Mouse (Mus musculus) liver, embryonic 14.5 days (tissue): ENCODE measurements around the gene Traf3ip2.

ENCODE experiments used
- CTCF ChIP-seq: IDR thresholded peaks from 2 replicates; pipeline ENCODE4 v1.5.1; 2016; ENCODE audit warnings: antibody characterized with exemption, low read depth, control low read depth
- EP300 ChIP-seq: IDR thresholded peaks from 2 replicates; pipeline ENCODE4 v1.6.1; 2016; ENCODE audit warnings: antibody characterized with exemption, low read depth

GRCm38 (mm10) chr10:39672547-39673051, 59.9 kb downstream of the Traf3ip2 start:
- TF ChIP-seq CTCF (no peak), EP300 (no peak)
